Mouse (Mus musculus): ENCODE data around the gene Epx. TPM values are rescaled to one million over a fixed set of nuclear protein-coding genes. Genes with fewer than 3 reads are reported as not detected.

Epx gene
- total RNA-seq, 2 experiments from 2014 or later, result 0.41 to 0.51 TPM

- no peak for DNase-seq (ENCODE audit: low spot score in 2 of 2)
These were observed 33.9 kb downstream of the Epx start for GRCm38 (mm10) chr11:87841436-87841835.

DNA sequence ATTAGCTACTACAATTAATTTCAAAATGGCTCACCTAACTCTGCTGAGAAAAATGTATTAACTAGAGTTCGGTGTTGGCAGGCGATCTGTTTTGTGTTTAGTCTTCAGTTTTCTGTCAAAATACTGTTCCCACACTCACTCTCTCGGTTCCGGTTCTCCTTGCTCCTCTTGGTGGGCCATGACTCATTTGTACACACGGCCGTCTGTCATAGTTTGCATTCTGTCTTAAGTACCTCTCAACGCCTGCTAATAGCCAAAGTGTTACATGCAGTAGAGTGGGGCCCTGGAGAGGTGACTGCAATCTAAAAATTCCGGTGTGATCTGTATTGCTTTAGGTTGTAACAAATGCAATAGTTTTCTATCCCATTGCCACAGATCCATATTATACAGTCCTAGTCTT, 34.7 kb downstream of the Epx start:
- no peak for DNase-seq (ENCODE audit: low spot score in 2 of 2)

DNA sequence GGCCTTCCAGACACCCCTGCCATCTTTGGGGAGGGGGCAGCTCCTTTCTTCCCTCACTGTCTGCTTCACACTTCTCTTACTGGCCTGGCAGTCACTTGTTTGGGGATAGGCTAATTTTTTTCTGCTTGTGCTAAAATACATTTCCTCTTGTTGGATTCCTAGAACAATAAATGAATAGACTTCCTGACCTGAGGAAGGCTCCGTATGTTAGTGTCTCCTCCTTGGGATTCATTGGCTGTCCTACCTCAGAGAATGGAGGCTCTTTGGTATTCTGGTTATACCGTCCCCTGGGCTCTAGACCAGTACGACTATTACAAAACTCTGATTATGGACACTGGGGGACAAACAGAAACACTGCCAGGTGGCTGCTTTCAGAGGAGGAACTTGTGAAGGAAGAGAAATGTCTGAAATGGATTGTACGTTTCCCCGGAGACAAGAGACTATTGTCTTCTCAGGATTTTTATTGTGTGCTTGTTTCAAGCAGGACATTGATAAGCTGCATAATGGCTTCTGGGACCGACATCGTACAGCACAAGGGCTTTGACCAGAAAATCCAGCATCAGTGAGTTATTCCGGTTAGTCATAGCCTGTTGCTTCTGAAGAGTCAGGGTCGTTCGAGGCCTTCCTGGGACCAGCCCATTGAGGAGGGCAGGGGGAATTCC, 47.0 kb downstream of the Epx start, which contains the start of gene Lpo:
Lpo (minus strand) TSS at position 51 of the 662 bp plus-strand sequence.
- peak in 1 of 2 experiments; percentile 23 for DNase-seq (ENCODE audit: low spot score in 2 of 2)

- no peak for DNase-seq (ENCODE audit: low spot score in 2 of 2)
These were observed 53.8 kb downstream of the Epx start for GRCm38 (mm10) chr11:87821502-87821901.

DNA sequence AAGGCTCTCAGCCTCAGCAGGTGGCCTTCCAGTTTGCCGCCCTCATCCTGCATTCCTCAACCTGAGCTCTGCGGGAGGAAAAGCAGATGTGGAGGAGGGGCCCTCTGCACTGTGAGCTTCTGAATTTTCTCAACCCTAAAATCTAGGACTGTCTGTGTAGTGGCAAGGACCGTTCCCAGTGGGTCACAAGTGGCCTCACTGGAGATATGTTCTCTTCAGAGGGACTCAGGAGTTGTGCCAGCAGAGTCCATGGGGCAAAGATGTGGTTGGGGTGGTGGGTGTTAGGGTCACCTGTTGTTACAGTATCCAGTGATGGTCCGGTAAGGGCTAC, 57.9 kb downstream of the Epx start:
- no peak for DNase-seq (ENCODE audit: low spot score in 2 of 2)

GRCm38 (mm10) chr11:87816707-87817442, 58.5 kb downstream of the Epx start:
- DNase-seq (ENCODE audit: low spot score in 2 of 2), result peak; percentile 56 to 60

- DNase-seq (ENCODE audit: low spot score in 2 of 2), result no peak
These were observed 60.5 kb downstream of the Epx start for GRCm38 (mm10) chr11:87814831-87815230.

Other genes with a start within 250 kb of the Epx start
- gene Rnf43, start 212.8 kb downstream of the Epx start, total RNA-seq (2021), result 1 to 10 TPM; 2.5 to 4.1 TPM
- gene Supt4a, start 138.0 kb downstream of the Epx start, total RNA-seq (2021), result 10 to 100 TPM; 60.6 to 63.4 TPM
- gene Tspoap1, start 115.0 kb downstream of the Epx start, total RNA-seq (2021), result 100 to 1,000 TPM; 144 to 163 TPM
- under 1 TPM; 0.14 to 0.52 TPM for gene Mpo, start 82.0 kb downstream of the Epx start, total RNA-seq (2021)
- gene Lpo, start 47.2 kb downstream of the Epx start, total RNA-seq (2021), result under 1 TPM; 0.35 to 0.62 TPM
- 1 to 10 TPM; 6.8 to 6.9 TPM for gene Mks1, start 22.3 kb downstream of the Epx start, total RNA-seq (2021)
- not detected for gene Olfr462, start 16.7 kb upstream of the Epx start, total RNA-seq (2021)
- not detected for gene Olfr463, start 21.9 kb upstream of the Epx start, total RNA-seq (2021)
- not detected for gene Olfr464, start 45.4 kb upstream of the Epx start, total RNA-seq (2021)
- gene Dynll2, start 112.0 kb upstream of the Epx start, total RNA-seq (2021), result 100 to 1,000 TPM; 406 to 432 TPM
- gene Srsf1, start 171.8 kb upstream of the Epx start, total RNA-seq (2021), result 100 to 1,000 TPM; 202 to 214 TPM
- gene Vezf1, start 192.7 kb upstream of the Epx start, total RNA-seq (2021), result 10 to 100 TPM; 24.8 to 27.7 TPM
- 10 to 100 TPM; 32.0 to 32.1 TPM for gene Cuedc1, start 222.5 kb upstream of the Epx start, total RNA-seq (2021)